Mouse (Mus musculus): ENCODE measurements around the gene Kif15. TPM values are rescaled to one million over a fixed set of nuclear protein-coding genes. Genes with fewer than 3 reads are reported as not detected.
A peak's percentile ranks its signal among the peaks of the same experiment; 100 is the strongest.

Kif15 gene
- polyA plus RNA-seq, 1 experiment: 1.4 TPM

DNA sequence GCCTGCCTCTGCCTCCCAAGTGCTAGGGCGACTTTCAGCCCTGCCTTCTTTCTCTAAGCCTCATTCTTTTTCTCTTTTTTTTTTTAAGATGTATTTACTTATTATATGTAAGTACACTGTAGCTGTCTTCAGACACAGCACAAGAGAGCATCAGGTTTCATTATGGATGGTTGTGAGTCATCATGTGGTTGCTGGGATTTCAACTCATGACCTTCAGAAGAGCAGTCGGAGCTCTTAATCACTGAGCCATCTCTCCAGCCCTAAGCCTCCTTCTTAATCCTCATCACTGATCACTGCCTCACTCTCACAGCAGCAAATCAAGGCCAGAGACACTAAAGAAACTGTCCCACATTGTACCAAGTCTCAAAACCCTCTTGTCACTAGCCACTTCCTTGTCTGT lies 73.4 kb downstream of the Kif15 start:
- WGBS: 89% methylated on average over 2 of the region's 2 CpGs
- Histone ChIP-seq H3K4me3 (ENCODE audit: extremely low read depth, insufficient read depth, insufficient read length) (no peak overlapping the region), H3K36me3 (ENCODE audit: control insufficient read depth, insufficient read depth, low read length) (no peaks in the 10 kb centered on the region), H3K4me1 (ENCODE audit: control insufficient read depth, insufficient read depth, insufficient read length) (peaks cover 2% of the 10 kb centered on the region), H3K27ac (ENCODE audit: insufficient read depth, low read length) (no peak overlapping the region), H3K27me3 (ENCODE audit: control insufficient read depth, insufficient read depth, low read length) (no peaks in the 10 kb centered on the region)
- TF ChIP-seq CTCF (IDR thresholded peaks at IDR 0.05; ENCODE audit: extremely low read depth, insufficient read depth, insufficient read length, insufficient replicate concordance) (no peak), POLR2A (IDR thresholded peaks at IDR 0.05; ENCODE audit: low read depth, low read length) (no peak)
- DNase-seq (ENCODE audit: low read depth in 1 of 2, low spot score in 2 of 2): no peak

DNA sequence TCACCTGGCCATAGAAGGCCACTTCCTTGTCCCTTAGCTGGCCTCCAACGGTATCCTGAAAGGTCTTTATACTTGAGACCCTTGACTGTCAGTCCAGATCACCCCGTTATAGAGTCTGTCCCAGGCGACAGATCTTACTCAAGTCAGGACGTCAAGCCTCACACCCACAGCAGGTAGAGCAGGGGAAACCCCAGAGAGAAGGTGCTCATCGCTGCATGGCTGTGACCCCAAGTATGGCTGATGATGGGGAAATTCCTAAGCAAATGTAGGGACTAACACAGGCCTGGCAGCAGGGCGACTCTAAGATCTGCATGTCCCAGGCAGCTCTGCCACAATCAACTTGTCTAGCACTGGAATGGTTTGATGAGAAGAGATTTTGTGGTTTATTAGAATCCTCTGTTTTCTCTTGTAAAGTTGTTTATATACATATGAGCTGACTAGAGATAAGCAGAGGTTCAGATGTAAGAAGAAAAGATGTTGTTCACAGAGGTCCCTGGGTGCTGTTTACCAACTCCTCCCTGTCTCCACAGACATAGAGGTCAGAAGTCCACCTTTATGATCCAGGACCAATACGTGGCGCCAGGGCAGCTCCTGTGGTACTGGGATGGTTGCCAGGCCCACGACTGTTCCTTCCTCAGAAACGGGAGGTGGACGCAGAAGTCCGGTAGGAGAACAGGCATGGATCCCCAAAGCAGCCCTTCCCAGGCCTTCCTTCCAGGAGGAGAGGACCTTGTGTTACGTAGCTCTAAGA lies 80.8 kb downstream of the Kif15 start:
- DNase-seq (ENCODE audit: low read depth in 1 of 2, low spot score in 2 of 2): no peak
- no peak for TF ChIP-seq CTCF (IDR thresholded peaks at IDR 0.05; ENCODE audit: extremely low read depth, insufficient read depth, insufficient read length, insufficient replicate concordance)
- no peak for TF ChIP-seq POLR2A (IDR thresholded peaks at IDR 0.05; ENCODE audit: low read depth, low read length)
- no peak overlapping the region for H3K4me3 ChIP-seq (ENCODE audit: extremely low read depth, insufficient read depth, insufficient read length)
- H3K4me1 ChIP-seq (ENCODE audit: control insufficient read depth, insufficient read depth, insufficient read length): no peaks in the 10 kb centered on the region
- H3K27me3 ChIP-seq (ENCODE audit: control insufficient read depth, insufficient read depth, low read length): no peaks in the 10 kb centered on the region
- no peaks in the 10 kb centered on the region for H3K36me3 ChIP-seq (ENCODE audit: control insufficient read depth, insufficient read depth, low read length)
- no peak overlapping the region for H3K27ac ChIP-seq (ENCODE audit: insufficient read depth, low read length)
- WGBS: 82% methylated on average over 13 of the region's 13 CpGs

DNA sequence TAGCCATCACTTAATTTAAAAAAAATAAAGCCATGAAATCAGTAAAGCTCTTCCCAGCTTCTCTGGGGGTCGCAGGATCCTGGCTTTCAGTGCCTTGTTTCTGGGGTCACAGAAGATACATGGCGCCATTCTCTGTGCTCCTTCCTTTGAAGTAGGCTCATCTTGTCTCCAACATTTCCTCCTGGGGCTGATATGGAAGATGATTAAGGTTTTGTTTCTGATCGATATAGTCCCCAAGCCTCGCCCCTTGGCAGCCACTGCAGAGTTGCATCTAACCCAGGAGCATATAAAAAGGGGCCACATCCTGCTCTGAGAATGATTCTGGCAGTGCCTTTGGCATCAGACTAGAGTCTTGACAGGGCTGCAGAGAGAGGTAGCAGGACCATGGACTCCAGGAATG lies 83.6 kb downstream of the Kif15 start, which contains the start of gene Tgm4:
Gene Tgm4, plus strand, starts transcription at position 301 of the 400 bp plus-strand sequence.
- TF ChIP-seq CTCF (IDR thresholded peaks at IDR 0.05; ENCODE audit: extremely low read depth, insufficient read depth, insufficient read length, insufficient replicate concordance) (no peak), POLR2A (IDR thresholded peaks at IDR 0.05; ENCODE audit: low read depth, low read length) (no peak)
- 84% methylated on average over 4 of the region's 4 CpGs for WGBS
- H3K36me3 ChIP-seq (ENCODE audit: control insufficient read depth, insufficient read depth, low read length): no peaks in the 10 kb centered on the region

DNA sequence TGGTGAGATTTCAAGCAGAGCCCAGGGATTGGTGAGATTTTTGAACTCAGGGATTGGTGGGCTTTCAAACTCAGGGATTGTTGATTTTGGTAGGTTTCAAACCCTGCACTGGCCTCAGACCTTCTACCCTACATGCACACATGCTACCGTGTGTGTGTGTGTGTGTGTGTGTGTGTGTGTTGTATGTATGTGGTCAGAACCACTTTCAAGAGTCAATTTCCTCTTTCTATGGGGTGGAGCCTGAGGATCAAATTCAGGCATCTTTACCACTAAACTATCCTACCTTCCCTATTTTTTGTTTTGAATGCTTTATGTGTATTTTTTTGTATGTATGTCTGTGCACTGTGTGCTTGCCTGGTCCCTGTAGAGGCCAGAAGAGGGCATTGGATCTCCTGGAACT lies 96.8 kb downstream of the Kif15 start:
- 20% methylated on average over 1 of the region's 1 CpGs for WGBS
- no peaks in the 10 kb centered on the region for H3K27me3 ChIP-seq (ENCODE audit: control insufficient read depth, insufficient read depth, low read length)

More for the DNA sequence above, 83.6 kb downstream of the Kif15 start, which contains the start of gene Tgm4:
- H3K27me3 ChIP-seq (ENCODE audit: control insufficient read depth, insufficient read depth, low read length): no peaks in the 10 kb centered on the region
- H3K4me3 ChIP-seq (ENCODE audit: extremely low read depth, insufficient read depth, insufficient read length): no peak within 1 kb of the TSS
- H3K4me1 ChIP-seq (ENCODE audit: control insufficient read depth, insufficient read depth, insufficient read length): no peaks in the 10 kb centered on the region
- no peak for DNase-seq (ENCODE audit: low read depth in 1 of 2, low spot score in 2 of 2)
- no peak within 1 kb of the TSS for H3K27ac ChIP-seq (ENCODE audit: insufficient read depth, low read length)

DNA sequence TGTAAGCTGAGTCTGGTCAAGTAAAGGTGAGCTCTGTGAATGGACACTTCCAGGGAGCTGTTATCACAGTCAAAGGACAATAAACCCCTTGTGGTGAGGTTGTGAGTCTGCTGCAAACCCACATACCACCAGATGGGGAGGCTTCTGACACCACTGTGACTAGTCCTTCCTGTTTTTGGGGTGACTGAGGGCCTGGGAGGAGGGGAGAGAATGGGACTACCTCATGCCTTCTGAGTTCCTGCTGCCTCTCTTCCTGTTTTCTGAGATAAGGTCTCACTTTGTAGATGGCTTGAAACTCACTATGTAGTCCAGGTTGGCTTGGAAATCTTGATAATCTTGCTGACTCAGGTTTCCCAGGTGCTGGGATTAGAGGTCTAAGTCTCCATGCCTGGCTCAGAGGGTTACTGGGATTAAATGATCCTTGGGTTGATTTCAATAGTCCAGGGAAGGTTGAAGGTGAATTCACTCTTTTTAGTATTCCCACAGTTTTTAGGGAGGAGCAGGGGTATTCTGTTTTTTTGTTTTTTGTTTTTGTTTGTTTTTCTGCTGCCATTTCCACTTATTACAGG lies 108.0 kb downstream of the Kif15 start:
- DNase-seq (ENCODE audit: low read depth in 1 of 2, low spot score in 2 of 2): peak; percentile 15 to 54
- Histone ChIP-seq H3K27ac (ENCODE audit: insufficient read depth, low read length) (no peak overlapping the region; the same call in 1 of the 2 replicates), H3K4me3 (ENCODE audit: extremely low read depth, insufficient read depth, insufficient read length) (no peak overlapping the region), H3K36me3 (ENCODE audit: control insufficient read depth, insufficient read depth, low read length) (no peaks in the 10 kb centered on the region), H3K4me1 (ENCODE audit: control insufficient read depth, insufficient read depth, insufficient read length) (no peaks in the 10 kb centered on the region), H3K27me3 (ENCODE audit: control insufficient read depth, insufficient read depth, low read length) (no peaks in the 10 kb centered on the region)
- TF ChIP-seq POLR2A (IDR thresholded peaks at IDR 0.05; ENCODE audit: low read depth, low read length): no peak
- TF ChIP-seq CTCF (IDR thresholded peaks at IDR 0.05; ENCODE audit: extremely low read depth, insufficient read depth, insufficient read length, insufficient replicate concordance): no peak

More for the DNA sequence above, 96.8 kb downstream of the Kif15 start:
- no peak for TF ChIP-seq POLR2A (IDR thresholded peaks at IDR 0.05; ENCODE audit: low read depth, low read length)
- no peak for TF ChIP-seq CTCF (IDR thresholded peaks at IDR 0.05; ENCODE audit: extremely low read depth, insufficient read depth, insufficient read length, insufficient replicate concordance)
- Histone ChIP-seq H3K27ac (ENCODE audit: insufficient read depth, low read length) (no peak overlapping the region), H3K4me3 (ENCODE audit: extremely low read depth, insufficient read depth, insufficient read length) (no peak overlapping the region), H3K4me1 (ENCODE audit: control insufficient read depth, insufficient read depth, insufficient read length) (no peaks in the 10 kb centered on the region), H3K36me3 (ENCODE audit: control insufficient read depth, insufficient read depth, low read length) (no peaks in the 10 kb centered on the region)
- no peak for DNase-seq (ENCODE audit: low read depth in 1 of 2, low spot score in 2 of 2)

DNA sequence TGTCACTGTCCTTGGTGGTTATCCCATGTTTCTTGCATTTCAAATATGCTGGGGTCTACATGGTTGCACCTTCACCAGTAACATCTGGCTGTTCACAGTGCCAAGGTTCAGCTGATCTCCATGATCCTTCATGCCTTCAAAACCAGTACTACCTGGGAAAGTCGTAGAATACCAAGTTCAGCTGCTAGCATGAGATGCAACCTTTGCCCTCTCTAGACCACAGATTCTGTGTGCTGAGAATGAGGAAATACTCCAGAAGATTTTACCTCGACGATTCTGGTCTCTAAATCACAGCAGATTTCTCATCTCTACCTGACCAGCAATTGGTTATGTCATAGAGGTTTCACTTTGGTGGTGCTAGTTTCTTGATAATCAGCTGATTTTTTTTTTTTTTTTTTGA lies 109.3 kb downstream of the Kif15 start:
- Histone ChIP-seq H3K4me3 (ENCODE audit: extremely low read depth, insufficient read depth, insufficient read length) (no peak overlapping the region), H3K36me3 (ENCODE audit: control insufficient read depth, insufficient read depth, low read length) (no peaks in the 10 kb centered on the region), H3K4me1 (ENCODE audit: control insufficient read depth, insufficient read depth, insufficient read length) (no peaks in the 10 kb centered on the region), H3K27ac (ENCODE audit: insufficient read depth, low read length) (no peak overlapping the region), H3K27me3 (ENCODE audit: control insufficient read depth, insufficient read depth, low read length) (no peaks in the 10 kb centered on the region)
- 45% methylated on average over 3 of the region's 3 CpGs for WGBS
- TF ChIP-seq POLR2A (IDR thresholded peaks at IDR 0.05; ENCODE audit: low read depth, low read length) (no peak), CTCF (IDR thresholded peaks at IDR 0.05; ENCODE audit: extremely low read depth, insufficient read depth, insufficient read length, insufficient replicate concordance) (no peak)
- no peak for DNase-seq (ENCODE audit: low read depth in 1 of 2, low spot score in 2 of 2)

Other genes with a start within 250 kb of the Kif15 start
- not detected in 2 replicates for gene Topaz1, start 203.7 kb upstream of the Kif15 start, polyA plus RNA-seq (2012; rRNA removed)
- gene Tcaim, start 145.5 kb upstream of the Kif15 start, polyA plus RNA-seq (2012; rRNA removed): 1.8 and 1.9 TPM in 2 replicates
- not detected in 2 replicates for gene Gm35549, start 107.0 kb upstream of the Kif15 start, polyA plus RNA-seq (2012; rRNA removed)
- gene Zfp445, start 85.0 kb upstream of the Kif15 start, polyA plus RNA-seq (2012; rRNA removed): 20.0 and 25.1 TPM in 2 replicates
- 1.6 and 1.9 TPM in 2 replicates for gene Zkscan7, start 65.4 kb upstream of the Kif15 start, polyA plus RNA-seq (2012; rRNA removed)
- 0.39 and 0.45 TPM in 2 replicates for gene Zfp105, start 28.0 kb upstream of the Kif15 start, polyA plus RNA-seq (2012; rRNA removed)
- gene 1110059G10Rik, start within 50 bp of the Kif15 start, polyA plus RNA-seq (2012; rRNA removed): 1.6 and 1.7 TPM in 2 replicates
- 10.3 and 12.0 TPM in 2 replicates for gene Tmem42, start 70.3 kb downstream of the Kif15 start, polyA plus RNA-seq (2012; rRNA removed)
- gene Tgm4, start 83.7 kb downstream of the Kif15 start, polyA plus RNA-seq (2012; rRNA removed): 0.08 and 0.19 TPM in 2 replicates
- gene Zdhhc3, start 162.2 kb downstream of the Kif15 start, polyA plus RNA-seq (2012; rRNA removed): 72.9 and 148 TPM in 2 replicates
- 15.2 and 17.3 TPM in 2 replicates for gene Exosc7, start 162.2 kb downstream of the Kif15 start, polyA plus RNA-seq (2012; rRNA removed)
- gene Clec3b, start 199.9 kb downstream of the Kif15 start, polyA plus RNA-seq (2012; rRNA removed): 3.4 and 4.6 TPM in 2 replicates

Measured in spleen, adult 2 months (tissue).